Mouse (Mus musculus): ENCODE results near the gene Tpo. TPM values are rescaled to one million over a fixed set of nuclear protein-coding genes. Genes with fewer than 3 reads are reported as not detected.

Gene Tpo
- polyA plus RNA-seq, 1 experiment from 2014 or later: not detected

- no peaks in the 10 kb centered on the region for H3K27me3 ChIP-seq (ENCODE audit: control insufficient read depth, insufficient read depth, low read length)
- H3K4me2 ChIP-seq (replicated peaks; ENCODE audit: low read depth, low read length): no peak overlapping the region
- ATAC-seq (ENCODE audit: insufficient number of reproducible peaks, insufficient read depth, low FRiP score, low read depth): no peak
- no peaks in the 10 kb centered on the region for H3K36me3 ChIP-seq (ENCODE audit: control insufficient read depth, insufficient read depth, low read length)
- H3K27ac ChIP-seq (ENCODE audit: low read length): no peak overlapping the region
- H3K9ac ChIP-seq (replicated peaks; ENCODE audit: low read depth, low read length): no peak overlapping the region
- no peaks in the 10 kb centered on the region for H3K4me1 ChIP-seq (ENCODE audit: control insufficient read depth, insufficient read depth, low read length)
- no peaks in the 10 kb centered on the region for H3K9me3 ChIP-seq (ENCODE audit: control insufficient read depth, low read depth, low read length)
- H3K4me3 ChIP-seq (ENCODE audit: low read depth, low read length): no peak overlapping the region
- WGBS: 78% methylated on average over 14 of the region's 14 CpGs
These were observed 22.5 kb downstream of the Tpo start for GRCm38 (mm10) chr12:30109646-30110605.

GRCm38 (mm10) chr12:30102891-30103565 is 29.4 kb downstream of the Tpo start:
- ATAC-seq (ENCODE audit: insufficient number of reproducible peaks, insufficient read depth, low FRiP score, low read depth): no peak
- Histone ChIP-seq H3K4me1 (ENCODE audit: control insufficient read depth, insufficient read depth, low read length) (no peaks in the 10 kb centered on the region), H3K9me3 (ENCODE audit: control insufficient read depth, low read depth, low read length) (no peaks in the 10 kb centered on the region), H3K9ac (replicated peaks; ENCODE audit: low read depth, low read length) (no peak overlapping the region), H3K4me3 (ENCODE audit: low read depth, low read length) (no peak overlapping the region), H3K4me2 (replicated peaks; ENCODE audit: low read depth, low read length) (no peak overlapping the region), H3K36me3 (ENCODE audit: control insufficient read depth, insufficient read depth, low read length) (no peaks in the 10 kb centered on the region), H3K27me3 (ENCODE audit: control insufficient read depth, insufficient read depth, low read length) (no peaks in the 10 kb centered on the region), H3K27ac (ENCODE audit: low read length) (no peak overlapping the region)
- 38% methylated on average over 29 of the region's 29 CpGs for WGBS

- H3K4me1 ChIP-seq (ENCODE audit: control insufficient read depth, insufficient read depth, low read length): no peaks in the 10 kb centered on the region
- no peak for ATAC-seq (ENCODE audit: insufficient number of reproducible peaks, insufficient read depth, low FRiP score, low read depth)
- no peaks in the 10 kb centered on the region for H3K36me3 ChIP-seq (ENCODE audit: control insufficient read depth, insufficient read depth, low read length)
- H3K27me3 ChIP-seq (ENCODE audit: control insufficient read depth, insufficient read depth, low read length): no peaks in the 10 kb centered on the region
- H3K27ac ChIP-seq (ENCODE audit: low read length): no peak overlapping the region
- 92% methylated on average over 5 of the region's 5 CpGs for WGBS
- no peak overlapping the region for H3K9ac ChIP-seq (replicated peaks; ENCODE audit: low read depth, low read length)
- no peaks in the 10 kb centered on the region for H3K9me3 ChIP-seq (ENCODE audit: control insufficient read depth, low read depth, low read length)
- no peak overlapping the region for H3K4me2 ChIP-seq (replicated peaks; ENCODE audit: low read depth, low read length)
- H3K4me3 ChIP-seq (ENCODE audit: low read depth, low read length): no peak overlapping the region
These were observed 40.3 kb downstream of the Tpo start for GRCm38 (mm10) chr12:30092081-30092480.

GRCm38 (mm10) chr12:30083971-30084370 is 48.5 kb downstream of the Tpo start:
- Histone ChIP-seq H3K4me3 (ENCODE audit: low read depth, low read length) (no peak overlapping the region), H3K4me2 (replicated peaks; ENCODE audit: low read depth, low read length) (no peak overlapping the region), H3K27me3 (ENCODE audit: control insufficient read depth, insufficient read depth, low read length) (no peaks in the 10 kb centered on the region), H3K36me3 (ENCODE audit: control insufficient read depth, insufficient read depth, low read length) (no peaks in the 10 kb centered on the region), H3K4me1 (ENCODE audit: control insufficient read depth, insufficient read depth, low read length) (no peaks in the 10 kb centered on the region), H3K9ac (replicated peaks; ENCODE audit: low read depth, low read length) (no peak overlapping the region), H3K9me3 (ENCODE audit: control insufficient read depth, low read depth, low read length) (no peaks in the 10 kb centered on the region), H3K27ac (ENCODE audit: low read length) (no peak overlapping the region)
- no peak for ATAC-seq (ENCODE audit: insufficient number of reproducible peaks, insufficient read depth, low FRiP score, low read depth)
- 52% methylated on average over 3 of the region's 3 CpGs for WGBS

- Histone ChIP-seq H3K27ac (ENCODE audit: low read length) (no peak overlapping the region), H3K4me3 (ENCODE audit: low read depth, low read length) (no peak overlapping the region), H3K4me2 (replicated peaks; ENCODE audit: low read depth, low read length) (no peak overlapping the region), H3K4me1 (ENCODE audit: control insufficient read depth, insufficient read depth, low read length) (no peaks in the 10 kb centered on the region), H3K27me3 (ENCODE audit: control insufficient read depth, insufficient read depth, low read length) (no peaks in the 10 kb centered on the region), H3K9ac (replicated peaks; ENCODE audit: low read depth, low read length) (no peak overlapping the region), H3K36me3 (ENCODE audit: control insufficient read depth, insufficient read depth, low read length) (no peaks in the 10 kb centered on the region), H3K9me3 (ENCODE audit: control insufficient read depth, low read depth, low read length) (no peaks in the 10 kb centered on the region)
- WGBS: 95% methylated on average over 10 of the region's 11 CpGs
- ATAC-seq (ENCODE audit: insufficient number of reproducible peaks, insufficient read depth, low FRiP score, low read depth): no peak
These were observed 55.4 kb downstream of the Tpo start for GRCm38 (mm10) chr12:30077056-30077455.

- H3K36me3 ChIP-seq (ENCODE audit: control insufficient read depth, insufficient read depth, low read length): no peaks in the 10 kb centered on the region
- no peaks in the 10 kb centered on the region for H3K9me3 ChIP-seq (ENCODE audit: control insufficient read depth, low read depth, low read length)
- no peak for ATAC-seq (ENCODE audit: insufficient number of reproducible peaks, insufficient read depth, low FRiP score, low read depth)
- H3K4me3 ChIP-seq (ENCODE audit: low read depth, low read length): no peak overlapping the region
- no peaks in the 10 kb centered on the region for H3K27me3 ChIP-seq (ENCODE audit: control insufficient read depth, insufficient read depth, low read length)
- no peak overlapping the region for H3K27ac ChIP-seq (ENCODE audit: low read length)
- no peaks in the 10 kb centered on the region for H3K4me1 ChIP-seq (ENCODE audit: control insufficient read depth, insufficient read depth, low read length)
- 56% methylated on average over 2 of the region's 2 CpGs for whole genome bisulfite sequencing
- H3K9ac ChIP-seq (replicated peaks; ENCODE audit: low read depth, low read length): no peak overlapping the region
- no peak overlapping the region for H3K4me2 ChIP-seq (replicated peaks; ENCODE audit: low read depth, low read length)
These were observed 56.1 kb downstream of the Tpo start for GRCm38 (mm10) chr12:30076316-30076715.

- Histone ChIP-seq H3K4me3 (ENCODE audit: low read depth, low read length) (no peak overlapping the region), H3K4me2 (replicated peaks; ENCODE audit: low read depth, low read length) (no peak overlapping the region), H3K36me3 (ENCODE audit: control insufficient read depth, insufficient read depth, low read length) (no peaks in the 10 kb centered on the region), H3K27ac (ENCODE audit: low read length) (no peak overlapping the region), H3K9ac (replicated peaks; ENCODE audit: low read depth, low read length) (no peak overlapping the region), H3K27me3 (ENCODE audit: control insufficient read depth, insufficient read depth, low read length) (no peaks in the 10 kb centered on the region), H3K4me1 (ENCODE audit: control insufficient read depth, insufficient read depth, low read length) (no peaks in the 10 kb centered on the region), H3K9me3 (ENCODE audit: control insufficient read depth, low read depth, low read length) (no peaks in the 10 kb centered on the region)
- WGBS: 28% methylated on average over 2 of the region's 2 CpGs
- ATAC-seq (ENCODE audit: insufficient number of reproducible peaks, insufficient read depth, low FRiP score, low read depth): no peak
These were observed 63.1 kb downstream of the Tpo start for GRCm38 (mm10) chr12:30069321-30069720.

- Histone ChIP-seq H3K27me3 (ENCODE audit: control insufficient read depth, insufficient read depth, low read length) (no peaks in the 10 kb centered on the region), H3K9ac (replicated peaks; ENCODE audit: low read depth, low read length) (no peak overlapping the region), H3K9me3 (ENCODE audit: control insufficient read depth, low read depth, low read length) (no peaks in the 10 kb centered on the region), H3K27ac (ENCODE audit: low read length) (no peak overlapping the region), H3K36me3 (ENCODE audit: control insufficient read depth, insufficient read depth, low read length) (no peaks in the 10 kb centered on the region), H3K4me1 (ENCODE audit: control insufficient read depth, insufficient read depth, low read length) (no peaks in the 10 kb centered on the region), H3K4me3 (ENCODE audit: low read depth, low read length) (no peak overlapping the region), H3K4me2 (replicated peaks; ENCODE audit: low read depth, low read length) (no peak overlapping the region)
- ATAC-seq (ENCODE audit: insufficient number of reproducible peaks, insufficient read depth, low FRiP score, low read depth): no peak
- WGBS: 67% methylated on average over 2 of the region's 2 CpGs
These were observed 64.6 kb downstream of the Tpo start for GRCm38 (mm10) chr12:30067806-30068205.

Data from stomach, embryonic 14.5 days (tissue).